Mouse (Mus musculus) C2C12 (cell line): Measurements from ENCODE around the gene Lipc.

Experiments
- CEBPB ChIP-seq: IDR thresholded peaks from one replicate; pipeline ENCODE4 v1.6.1; 2011; ENCODE audit warnings: low read depth, mild to moderate bottlenecking, control low read depth, moderate library complexity
- CTCF ChIP-seq: IDR thresholded peaks from one replicate; pipeline ENCODE4 v1.5.1; 2011; ENCODE audit not compliant: control insufficient read depth, insufficient read depth, insufficient read length
- MAX ChIP-seq: IDR thresholded peaks from one replicate; pipeline ENCODE4 v1.6.1; 2011; ENCODE audit warnings: mild to moderate bottlenecking, control low read depth
- MYOD1 ChIP-seq: IDR thresholded peaks from one replicate; pipeline ENCODE4 v1.6.1; 2011; ENCODE audit warnings: low read depth; ENCODE audit not compliant: control insufficient read depth, insufficient read length
- MYOG ChIP-seq: IDR thresholded peaks from one replicate; pipeline ENCODE4 v1.6.1; 2011; ENCODE audit not compliant: control insufficient read depth, insufficient read length; ENCODE audit errors: extremely low read depth

GRCm38 (mm10) chr9:70975921-70976320, 23.9 kb upstream of the Lipc start:
- TF ChIP-seq CTCF (no peak), MYOG (no peak), CEBPB (no peak), MYOD1 (no peak), MAX (no peak)
